Mouse (Mus musculus): Measurements from ENCODE around the gene Rab3c.

Gene Rab3c

GRCm38 (mm10) chr13:110093720-110094685 lies 186.8 kb downstream of the Rab3c start:
- no peak for DNase-seq

GRCm38 (mm10) chr13:110083961-110084360 lies 196.8 kb downstream of the Rab3c start:
- no peak for DNase-seq

- no peak for DNase-seq
Measured at GRCm38 (mm10) chr13:110081174-110081573, 199.6 kb downstream of the Rab3c start.

GRCm38 (mm10) chr13:110075587-110075986 lies 205.2 kb downstream of the Rab3c start:
- peak; percentile 41 for DNase-seq

- DNase-seq: no peak
Measured at GRCm38 (mm10) chr13:110074180-110074579, 206.6 kb downstream of the Rab3c start.

GRCm38 (mm10) chr13:110067149-110067548 lies 213.6 kb downstream of the Rab3c start:
- no peak for DNase-seq

GRCm38 (mm10) chr13:110066674-110067073 lies 214.1 kb downstream of the Rab3c start:
- DNase-seq: no peak

- DNase-seq: peak; percentile 47
Measured at GRCm38 (mm10) chr13:110062835-110063411, 217.9 kb downstream of the Rab3c start.

GRCm38 (mm10) chr13:110062288-110062687 lies 218.5 kb downstream of the Rab3c start:
- no peak for DNase-seq

- DNase-seq: no peak
Measured at GRCm38 (mm10) chr13:110054538-110054937, 226.3 kb downstream of the Rab3c start.

GRCm38 (mm10) chr13:110048767-110049434 lies 231.9 kb downstream of the Rab3c start:
- DNase-seq: no peak

- no peak for DNase-seq
Measured at GRCm38 (mm10) chr13:110044418-110044817, 236.4 kb downstream of the Rab3c start.

- DNase-seq: no peak
Measured at GRCm38 (mm10) chr13:110039779-110040498, 240.9 kb downstream of the Rab3c start.

- no peak for DNase-seq
Measured at GRCm38 (mm10) chr13:110039170-110039569, 241.6 kb downstream of the Rab3c start.

- no peak for DNase-seq
Measured at GRCm38 (mm10) chr13:110038521-110038920, 242.3 kb downstream of the Rab3c start.

GRCm38 (mm10) chr13:110034885-110035284 lies 245.9 kb downstream of the Rab3c start:
- no peak for DNase-seq

GRCm38 (mm10) chr13:110034041-110034440 lies 246.8 kb downstream of the Rab3c start:
- DNase-seq: no peak

GRCm38 (mm10) chr13:110031886-110032285 lies 248.9 kb downstream of the Rab3c start:
- no peak for DNase-seq

- DNase-seq: no peak
Measured at GRCm38 (mm10) chr13:110031061-110031460, 249.7 kb downstream of the Rab3c start.

- no peak for DNase-seq
Measured at GRCm38 (mm10) chr13:110024381-110025161, 256.2 kb downstream of the Rab3c start.

- no peak for DNase-seq
Measured at GRCm38 (mm10) chr13:110023031-110023430, 257.8 kb downstream of the Rab3c start.

GRCm38 (mm10) chr13:110019774-110020173 lies 261.0 kb downstream of the Rab3c start:
- no peak for DNase-seq

All from right cerebral cortex, postnatal 25 days (tissue).